Mouse (Mus musculus): Measurements from ENCODE around the gene Smg7.
A peak's percentile ranks its signal among the peaks of the same experiment; 100 is the strongest.
"Not testable (repeated sequence)": the region's sequence is repeated elsewhere in the genome, so short reads cannot be mapped to it uniquely, and the experiment has no call there.

Gene Smg7

DNA sequence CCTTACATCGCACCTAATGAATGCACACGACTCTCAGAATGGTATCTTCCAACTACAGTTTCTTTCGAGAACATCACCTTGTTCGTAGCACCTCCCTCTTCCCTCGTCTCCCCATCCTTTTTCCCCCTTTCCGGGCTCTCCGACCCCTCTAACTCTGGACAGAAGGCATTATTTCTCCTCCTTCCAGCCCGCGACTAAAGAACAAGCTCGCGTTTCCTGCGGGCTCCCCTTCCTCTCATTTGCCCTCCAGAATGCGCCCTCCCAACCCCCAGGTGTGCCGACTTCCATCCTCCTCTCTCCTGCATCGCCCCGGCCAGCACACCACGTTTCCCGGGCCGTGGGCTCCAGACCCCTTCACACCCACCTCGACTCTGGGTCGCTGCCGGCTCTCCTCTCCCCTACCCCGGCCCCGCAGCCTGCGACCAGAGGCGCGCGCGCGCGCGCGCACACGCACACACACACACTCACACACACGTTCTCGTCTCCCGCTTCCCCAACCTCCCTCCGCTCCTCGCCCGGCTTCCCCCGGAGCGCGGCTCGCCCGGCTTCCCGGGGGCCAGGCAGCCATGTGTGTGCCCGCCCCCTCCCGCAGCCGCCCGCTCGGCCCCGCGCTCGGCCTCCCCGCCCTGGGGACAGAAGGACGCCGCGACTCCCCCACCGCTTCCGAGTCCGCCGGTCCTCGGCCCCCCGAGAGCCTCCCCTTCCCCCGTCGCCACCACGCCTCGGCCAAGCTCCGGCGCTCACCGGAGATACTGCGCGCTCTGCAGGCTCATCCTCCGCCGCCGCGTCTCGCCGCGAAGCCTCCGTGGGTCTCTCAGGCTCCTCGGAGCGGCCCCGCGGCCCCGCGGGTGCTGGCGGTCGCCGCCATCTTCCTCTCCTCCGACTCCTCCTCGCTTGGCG, at the start of gene Smg7:
Gene Smg7, minus strand, starts transcription at position 882 of the 900 bp plus-strand sequence.
- DNase-seq (ENCODE audit: low spot score in 2 of 2): peak in 1 of 2 experiments; percentile 56

DNA sequence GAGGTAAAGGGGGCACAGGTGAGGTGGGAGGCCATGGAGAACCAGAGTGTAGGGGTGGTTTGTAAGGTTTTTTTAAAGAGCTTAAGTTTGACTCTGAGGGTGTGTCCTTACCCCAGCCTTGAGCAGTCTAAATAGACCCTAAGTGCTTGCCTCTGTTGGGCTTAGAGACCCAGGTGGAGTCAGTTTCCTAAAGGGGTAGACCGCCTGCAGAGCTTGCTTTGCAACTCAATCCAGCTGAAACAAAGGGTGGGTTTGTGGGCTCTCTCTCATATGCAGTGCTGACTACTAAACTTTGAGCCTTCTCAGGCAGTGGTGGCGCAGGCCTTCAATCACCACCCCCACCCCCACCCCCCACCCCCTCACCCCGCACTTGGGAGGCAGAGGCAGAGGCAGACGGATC, 40.5 kb upstream of the Smg7 start:
- DNase-seq (ENCODE audit: low spot score in 2 of 2): no peak

GRCm38 (mm10) chr1:152936365-152936764, 33.9 kb upstream of the Smg7 start:
- no peak for DNase-seq (ENCODE audit: low spot score in 2 of 2)

DNA sequence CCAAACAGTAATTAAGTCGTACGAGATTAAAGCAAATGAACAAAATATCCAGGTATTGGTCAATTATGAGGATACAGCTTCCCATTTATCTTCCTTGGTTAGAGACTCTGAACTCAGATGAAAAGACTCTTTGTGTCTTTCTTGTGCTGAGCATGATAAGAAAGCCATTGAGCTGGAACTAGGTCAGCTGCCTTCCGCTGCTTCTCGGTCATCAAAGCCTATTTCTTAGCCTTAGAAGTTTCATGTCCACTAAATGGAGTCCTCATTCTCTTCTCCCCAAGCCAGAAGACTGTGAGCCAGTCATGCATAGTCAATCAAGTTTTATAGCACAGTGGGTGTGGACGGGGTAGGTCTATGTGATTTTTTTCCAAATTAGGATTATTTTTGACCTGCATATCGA, 33.0 kb upstream of the Smg7 start:
- no peak for DNase-seq (ENCODE audit: low spot score in 2 of 2)

DNA sequence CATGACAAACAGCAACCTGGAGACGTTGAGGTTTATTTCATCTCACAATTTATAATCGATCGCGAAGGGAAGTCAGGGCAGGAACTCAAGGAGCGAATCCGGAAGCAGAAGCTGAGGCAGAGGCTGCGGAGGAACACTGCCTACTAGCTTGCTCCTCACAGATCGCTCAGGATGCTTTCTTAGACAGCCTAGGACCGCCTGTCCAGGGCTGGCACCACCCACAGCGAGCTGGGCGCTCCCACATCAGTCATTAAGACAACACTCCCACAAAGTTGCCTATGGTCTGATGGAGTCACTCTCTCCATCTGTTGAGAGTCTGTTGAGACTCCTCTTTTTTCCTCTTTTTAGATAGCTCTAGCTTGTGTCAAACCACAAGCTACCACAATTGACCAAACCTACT, 31.5 kb upstream of the Smg7 start:
- no peak for DNase-seq (ENCODE audit: low spot score in 2 of 2)

DNA sequence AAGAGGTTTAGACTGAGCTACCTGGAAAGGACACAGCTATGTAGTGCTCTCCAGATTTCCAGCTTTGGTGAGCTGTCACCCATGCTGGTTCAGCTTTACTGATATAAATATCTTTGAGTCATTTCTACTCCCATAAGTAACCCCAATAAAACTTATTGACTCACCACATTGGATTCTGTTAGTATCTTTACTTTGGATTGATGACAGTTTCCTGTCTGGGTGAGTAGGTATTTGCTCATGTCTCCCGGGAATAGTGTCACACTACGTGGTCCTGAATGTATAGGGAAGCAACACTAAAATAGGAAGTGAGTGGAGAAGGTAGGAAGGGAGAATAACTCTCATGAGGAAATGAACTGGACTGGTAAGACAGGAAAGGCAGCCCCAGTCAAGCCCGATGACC, 19.3 kb upstream of the Smg7 start:
- peak; percentile 10 to 12 for DNase-seq (ENCODE audit: low spot score in 2 of 2)

DNA sequence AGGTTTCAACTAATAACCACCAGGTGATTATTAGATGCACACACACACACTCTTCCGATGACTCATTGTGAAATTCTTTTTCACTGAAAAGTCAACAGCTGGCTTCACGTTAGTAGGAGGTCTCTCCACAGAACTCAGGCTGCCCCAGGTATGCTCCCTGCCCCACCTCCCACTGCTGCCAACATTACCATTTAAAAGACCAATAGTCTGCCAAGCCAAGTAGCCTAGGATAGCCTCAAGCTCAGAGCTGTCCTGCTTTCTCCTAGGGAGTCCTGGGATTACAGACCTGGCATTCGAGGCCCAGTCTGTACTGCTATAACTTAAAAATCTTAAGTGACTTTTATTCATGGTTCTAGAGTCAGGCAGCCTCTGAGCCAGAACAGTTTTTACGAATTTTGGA, 15.2 kb upstream of the Smg7 start:
- no peak for DNase-seq (ENCODE audit: low spot score in 2 of 2)

DNA sequence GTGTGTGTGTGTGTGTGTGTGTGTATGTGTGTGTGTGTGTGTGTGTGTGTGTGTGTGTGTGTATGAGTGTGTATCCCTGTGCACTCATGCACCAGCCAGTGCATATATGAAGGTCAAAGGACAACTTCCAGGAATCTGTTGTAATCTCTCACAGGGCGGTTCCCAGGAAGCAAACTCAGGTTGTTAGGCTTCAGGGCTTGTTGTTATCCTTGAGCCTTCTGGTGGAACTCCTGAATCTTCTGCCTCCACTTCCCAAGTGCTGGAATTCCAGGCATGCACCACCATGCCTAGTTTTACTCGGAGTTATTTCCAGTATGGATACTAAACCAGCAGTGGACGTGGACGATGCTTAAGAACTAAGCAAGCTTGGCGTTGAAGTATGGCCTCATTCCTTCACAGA, 14.5 kb upstream of the Smg7 start:
- DNase-seq (ENCODE audit: low spot score in 2 of 2): no peak

GRCm38 (mm10) chr1:152915766-152916165, 13.3 kb upstream of the Smg7 start:
- no peak for DNase-seq (ENCODE audit: low spot score in 2 of 2)

GRCm38 (mm10) chr1:152913483-152914460, 11.3 kb upstream of the Smg7 start:
- DNase-seq (ENCODE audit: low spot score in 2 of 2): no peak

DNA sequence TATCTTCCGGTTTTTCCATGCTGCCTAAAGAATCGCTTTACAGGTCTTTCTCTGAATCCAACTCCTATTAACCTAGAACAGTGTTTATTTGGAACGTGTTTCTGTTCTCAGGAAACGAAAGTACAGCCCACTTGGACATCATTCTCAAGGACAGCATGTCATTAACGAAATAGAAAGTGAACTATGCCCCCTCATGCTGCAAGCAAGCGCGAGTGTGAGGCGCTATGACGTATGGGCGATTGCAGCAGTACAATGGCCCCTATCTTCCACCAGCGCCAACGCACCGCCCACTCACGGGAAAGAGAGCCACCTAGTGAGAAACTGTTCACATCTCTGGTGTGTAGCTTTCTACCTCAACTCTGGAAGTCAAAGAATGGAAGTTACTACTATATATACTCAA, 2.0 kb upstream of the Smg7 start:
- peak; percentile 66 to 84 for DNase-seq (ENCODE audit: low spot score in 2 of 2)

GRCm38 (mm10) chr1:152903591-152904135, 1.2 kb upstream of the Smg7 start:
- DNase-seq (ENCODE audit: low spot score in 2 of 2): peak in 1 of 2 experiments; percentile 34

DNA sequence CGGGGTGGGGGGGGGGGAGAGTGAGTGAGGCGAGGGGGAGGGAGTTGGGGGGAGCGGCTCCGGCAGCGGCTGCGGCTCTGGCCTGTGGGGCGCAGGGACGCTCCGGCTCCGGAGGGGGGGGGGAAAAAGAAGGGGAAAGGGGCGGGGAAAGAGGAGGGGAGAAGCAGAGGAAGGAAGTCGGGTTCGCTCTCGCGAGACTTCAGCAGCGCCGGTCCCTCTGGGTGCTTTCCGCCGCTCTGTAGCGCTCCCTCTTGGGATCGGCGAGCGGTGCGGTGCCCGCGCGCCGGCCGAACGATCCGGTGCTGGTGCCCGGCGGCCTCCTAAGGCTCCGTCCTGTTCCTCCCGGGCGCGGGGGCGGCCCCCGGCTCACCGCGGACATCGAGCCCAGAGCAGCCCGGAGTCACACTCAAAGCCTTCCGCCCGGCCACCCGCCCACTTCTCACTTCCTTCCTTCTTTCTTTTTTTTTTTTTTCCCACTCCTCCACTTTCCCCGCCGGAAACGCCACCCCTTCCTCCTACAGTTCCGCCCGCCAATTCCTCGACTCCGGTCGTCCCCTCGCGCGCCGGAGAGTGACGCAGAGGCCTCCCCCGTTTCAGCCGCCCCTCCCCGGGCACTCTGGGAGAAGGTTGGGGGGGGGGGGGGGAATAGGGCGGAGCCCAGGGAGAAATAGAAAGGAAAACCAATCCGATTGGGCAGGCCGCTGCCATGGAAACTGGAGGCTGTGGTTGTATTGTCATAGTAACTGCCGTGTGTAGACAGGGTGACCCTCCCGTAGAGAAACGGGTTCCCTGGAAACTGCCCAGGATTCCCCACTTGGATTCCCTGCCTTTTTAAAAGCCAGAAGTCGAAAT, 445 bp upstream of the Smg7 start:
- DNase-seq (ENCODE audit: low spot score in 2 of 2): peak; percentile 86 to 94

DNA sequence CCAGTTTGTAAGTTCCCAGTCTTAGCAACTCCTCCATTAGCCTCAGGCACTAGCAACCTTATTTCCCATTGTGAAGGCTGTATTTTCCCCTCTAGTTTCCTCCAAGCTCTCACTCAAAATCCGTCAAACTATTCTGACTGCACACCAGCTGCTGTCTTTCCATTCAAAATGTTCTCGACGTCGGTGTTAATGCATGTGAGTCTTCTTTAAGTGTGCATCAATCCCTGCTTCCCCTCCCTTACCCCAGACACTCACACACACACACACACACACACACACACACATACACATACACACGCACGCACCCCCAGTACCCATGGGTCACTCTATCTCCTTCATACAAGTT, 1.1 kb downstream of the Smg7 start:
- DNase-seq (ENCODE audit: low spot score in 2 of 2): no peak

GRCm38 (mm10) chr1:152888086-152888485, 14.4 kb downstream of the Smg7 start:
- not testable (repeated sequence) for DNase-seq (ENCODE audit: low spot score in 2 of 2)

DNA sequence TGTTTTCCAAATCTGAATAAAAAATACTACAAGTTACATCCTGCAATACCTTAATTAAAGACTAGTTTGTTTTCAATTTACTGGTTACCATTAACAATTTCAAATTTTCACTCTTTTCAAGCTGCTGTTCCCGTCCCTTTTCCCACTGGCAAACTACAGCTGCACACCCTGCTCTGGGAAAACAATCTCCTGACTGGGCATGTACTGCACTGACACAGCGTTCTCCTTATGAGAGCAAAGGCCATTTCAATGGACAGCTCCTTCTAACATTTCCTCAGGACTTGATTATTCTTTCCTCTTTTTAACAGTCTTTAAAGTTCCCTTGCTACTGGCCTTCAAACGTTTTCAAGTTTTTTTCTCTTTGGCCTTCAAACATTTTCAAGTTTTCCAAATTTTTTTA, 31.4 kb downstream of the Smg7 start:
- DNase-seq (ENCODE audit: low spot score in 2 of 2): no peak

DNA sequence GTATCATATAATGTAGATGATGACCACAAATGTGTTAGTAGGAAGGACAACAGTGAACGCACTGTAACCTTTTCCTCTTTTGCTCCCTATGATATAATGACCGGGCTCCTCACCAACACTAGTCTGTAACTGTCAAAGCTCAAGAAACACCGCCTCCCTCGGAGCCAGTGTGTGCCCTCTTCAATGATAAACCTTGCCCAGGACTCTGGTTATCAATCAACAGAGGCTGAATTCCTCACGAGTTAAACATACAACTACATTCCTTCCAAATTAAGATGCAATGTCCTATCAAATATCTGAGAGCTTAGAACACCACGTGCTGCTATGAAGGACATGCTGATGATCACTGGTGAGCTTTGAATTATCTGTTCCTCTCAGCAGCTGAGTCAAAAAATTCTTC, 32.5 kb downstream of the Smg7 start:
- no peak for DNase-seq (ENCODE audit: low spot score in 2 of 2)

DNA sequence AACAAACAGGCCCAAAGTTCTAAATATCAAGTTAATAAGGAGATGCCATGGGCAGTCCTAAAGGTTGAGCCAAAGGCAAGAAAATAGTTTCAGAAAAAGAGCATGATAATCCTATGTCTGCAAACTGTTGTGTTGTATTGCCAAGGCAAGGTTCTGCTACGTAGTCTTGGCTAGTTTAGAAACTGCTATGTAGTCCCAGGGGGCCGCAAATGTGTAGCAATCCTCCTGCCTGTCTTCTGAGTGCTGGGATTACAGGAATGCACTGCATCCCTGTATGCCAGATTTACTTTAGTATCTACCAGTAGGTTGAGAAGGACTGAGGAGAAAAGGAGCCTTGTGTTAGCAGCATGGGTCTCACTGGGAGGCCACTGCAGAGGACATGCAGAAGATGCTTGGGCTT, 55.6 kb downstream of the Smg7 start:
- DNase-seq (ENCODE audit: low spot score in 2 of 2): peak in 1 of 2 experiments; percentile 30

DNA sequence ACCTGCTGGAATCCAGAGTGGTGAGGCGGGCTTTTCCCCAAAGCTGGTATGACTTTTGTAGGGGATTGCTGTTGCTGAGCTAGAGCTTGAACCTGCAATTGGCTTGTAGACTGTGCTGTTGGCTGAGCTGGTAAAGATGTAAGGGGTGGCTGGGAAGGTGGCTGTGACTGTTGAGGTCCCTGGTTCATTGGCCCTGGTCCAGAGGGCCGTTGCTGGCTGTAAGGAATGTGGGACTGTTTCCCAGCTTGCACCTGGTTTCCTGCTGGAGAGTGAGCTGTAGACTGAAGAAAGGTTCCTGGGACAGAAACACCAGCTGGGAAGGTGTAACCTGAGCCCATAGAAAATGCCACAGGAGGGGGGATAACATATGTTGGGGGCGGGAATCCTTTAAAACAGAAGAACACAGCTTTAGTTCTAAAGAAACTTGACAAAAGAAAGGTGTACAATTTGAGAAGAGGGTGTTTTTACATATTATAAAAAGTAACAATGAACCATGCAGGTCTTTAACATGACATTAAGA, 57.2 kb downstream of the Smg7 start:
- DNase-seq (ENCODE audit: low spot score in 2 of 2): no peak

DNA sequence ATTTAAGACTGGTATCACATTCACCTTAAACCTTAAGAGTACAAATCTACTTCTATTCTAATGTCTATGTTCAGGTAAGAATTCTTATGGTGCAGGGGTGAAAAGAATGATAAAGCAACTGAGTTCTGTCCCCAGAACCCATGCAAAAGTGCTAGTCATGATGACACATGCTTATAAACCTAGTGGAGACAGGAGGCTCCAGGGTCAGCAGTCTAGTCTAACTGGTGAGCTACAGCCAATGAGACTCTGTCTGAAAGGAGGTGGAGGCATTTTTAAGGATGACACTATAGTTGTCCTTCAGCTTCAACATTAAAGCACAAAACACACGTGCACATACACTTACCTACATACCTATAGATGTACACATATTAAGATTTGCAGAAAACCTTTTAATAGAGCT, 57.8 kb downstream of the Smg7 start:
- no peak for DNase-seq (ENCODE audit: low spot score in 2 of 2)

DNA sequence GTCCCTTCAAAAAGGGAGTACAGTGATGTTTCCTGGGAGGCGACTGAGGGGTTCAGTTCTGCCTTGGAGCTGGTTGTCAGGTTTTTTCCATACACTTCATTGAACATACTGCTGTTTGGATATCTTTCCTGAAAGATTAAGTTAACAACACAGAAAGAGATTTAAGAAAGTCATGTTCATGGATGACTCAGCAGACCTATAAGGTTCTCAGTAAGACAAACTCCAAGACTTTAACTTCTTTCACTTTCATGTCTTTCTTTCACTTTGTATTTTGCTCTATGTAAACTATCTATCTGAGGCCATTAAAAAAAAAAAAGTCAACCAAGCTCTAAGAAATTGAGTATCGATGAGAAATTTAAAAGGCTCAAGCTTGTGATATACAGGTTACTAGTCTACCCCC, 61.4 kb downstream of the Smg7 start:
- no peak for DNase-seq (ENCODE audit: low spot score in 2 of 2)
